Mouse (Mus musculus) left cerebral cortex, adult 8-10 months (tissue): ENCODE data around the gene Mrps6. TPM values are rescaled to one million over a fixed set of nuclear protein-coding genes. Genes with fewer than 3 reads are reported as not detected.
"Not testable (repeated sequence)": the region's sequence is repeated elsewhere in the genome, so short reads cannot be mapped to it uniquely, and the experiment has no call there.

Experiments used
- DNase-seq, 2 experiments: peaks; one replicate each; pipeline ENCODE4 v3.0.0; 2022; ENCODE audit warnings: low spot score in 2 of 2
- total RNA-seq, 4 experiments: library from RNA; stranded (reverse); gene quantifications; 2 replicates each; pipeline ENCODE4 v1.2.4; 2022

The Mrps6 gene
- total RNA-seq, 4 experiments from 2014 or later, result 41.9 to 50.8 (median 44.4) TPM

DNA sequence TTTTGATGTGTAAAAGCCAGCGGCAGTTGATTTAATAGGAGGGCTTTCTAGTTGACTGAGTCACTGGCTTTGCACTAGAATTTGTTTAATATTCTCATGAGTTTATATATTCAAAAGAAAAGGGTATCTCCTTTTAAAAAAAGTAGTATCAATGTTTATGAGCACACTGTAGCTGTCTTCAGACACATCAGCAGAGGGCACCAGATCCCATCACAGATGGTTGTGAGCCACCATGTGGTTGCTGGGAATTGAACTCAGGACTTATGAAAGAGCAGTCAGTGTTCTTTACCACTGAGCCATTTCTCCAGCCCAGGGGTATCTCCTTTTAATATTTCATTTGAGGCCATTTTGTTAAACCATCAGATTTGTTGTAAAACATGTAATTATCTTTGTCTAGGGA is 4.8 kb downstream of the Mrps6 start:
- DNase-seq, result no peak

DNA sequence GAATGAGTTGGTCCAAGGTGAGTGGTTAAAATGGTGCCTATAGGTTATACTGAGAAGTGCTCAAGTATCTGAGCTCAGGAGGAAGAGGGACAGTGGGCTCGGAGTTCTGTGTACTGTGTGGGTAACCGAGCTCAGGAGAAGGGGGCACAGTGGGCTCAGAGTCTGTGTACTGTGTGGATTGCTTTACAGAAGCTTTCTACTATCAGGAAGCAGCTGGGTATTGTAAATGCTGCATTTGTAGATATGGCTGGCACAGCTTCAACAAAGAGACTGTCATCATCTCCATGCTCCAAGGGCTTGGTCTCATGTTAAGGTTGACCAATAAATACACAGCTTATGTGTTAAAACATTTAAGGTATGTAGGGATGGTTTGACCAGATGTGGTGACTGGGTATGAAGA is 6.7 kb downstream of the Mrps6 start:
- DNase-seq, result no peak

DNA sequence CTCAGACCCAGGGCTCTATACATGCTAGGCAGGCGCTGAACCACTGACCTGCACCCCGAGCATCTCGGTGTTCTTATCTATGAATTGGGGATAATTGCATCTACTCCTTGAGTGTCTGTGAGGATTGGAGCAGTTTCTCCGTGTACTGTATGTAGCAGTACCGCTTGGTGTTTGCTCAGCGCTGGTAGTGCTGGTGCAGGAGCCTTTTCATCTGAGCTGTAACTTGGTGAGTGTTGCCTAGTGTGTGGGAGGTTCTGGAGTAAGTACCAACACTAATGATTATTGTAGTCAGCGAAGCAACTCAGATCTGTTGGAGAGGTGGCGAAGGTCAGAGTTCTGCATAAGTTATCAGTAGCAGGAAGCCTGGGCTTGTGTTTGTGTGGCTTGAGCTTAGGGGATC is 12.3 kb downstream of the Mrps6 start:
- no peak for DNase-seq

DNA sequence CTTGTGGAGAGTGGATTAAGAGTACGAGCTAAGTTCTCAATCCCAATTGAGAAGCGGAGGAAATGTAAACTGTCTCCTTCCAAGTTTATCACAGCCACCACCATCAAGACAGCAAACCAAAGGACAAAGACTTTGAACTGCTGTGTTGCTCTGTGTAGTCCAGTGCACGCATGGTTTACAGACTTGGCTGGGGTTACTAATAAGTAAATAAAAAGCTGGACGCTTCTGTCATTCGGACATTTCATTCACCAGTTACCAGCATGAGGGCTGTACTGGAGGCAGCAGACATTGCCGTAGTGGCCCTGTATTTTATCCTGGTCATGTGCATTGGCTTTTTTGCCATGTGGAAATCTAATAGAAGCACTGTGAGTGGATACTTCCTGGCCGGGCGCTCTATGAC is 18.7 kb downstream of the Mrps6 start:
- no peak for DNase-seq

DNA sequence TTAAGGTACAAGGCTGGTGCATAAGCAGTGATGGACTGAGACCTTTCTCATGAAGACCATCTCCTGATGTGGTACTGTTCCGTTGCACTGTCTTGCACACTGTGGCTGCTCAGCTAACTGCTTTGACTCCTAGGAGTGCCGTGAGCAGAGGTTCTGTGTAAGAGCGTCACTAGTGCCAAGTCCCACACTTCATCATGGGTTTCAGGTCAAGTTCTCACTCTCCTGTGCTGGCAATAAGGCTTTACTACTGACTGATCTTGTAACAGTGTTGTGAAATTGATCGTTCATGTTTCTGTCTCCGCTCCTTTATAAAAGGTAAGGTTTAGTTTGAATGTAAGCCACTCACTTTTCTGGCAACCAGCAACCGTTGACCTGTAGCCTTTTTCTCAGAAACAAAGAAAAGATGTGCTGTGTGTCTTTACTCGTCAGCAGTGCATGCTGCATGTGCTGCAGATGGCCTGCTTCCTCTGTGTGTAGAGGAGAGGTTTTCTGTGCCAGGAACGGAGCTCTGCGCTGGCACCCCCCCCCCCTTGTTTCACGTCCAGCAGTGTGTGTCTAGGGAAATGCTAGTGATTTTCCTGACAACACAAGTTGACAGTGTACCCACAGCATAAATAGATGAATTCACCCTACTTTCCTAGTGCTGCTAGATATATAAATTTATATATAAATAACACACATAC is 25.8 kb downstream of the Mrps6 start:
- no peak for DNase-seq

DNA sequence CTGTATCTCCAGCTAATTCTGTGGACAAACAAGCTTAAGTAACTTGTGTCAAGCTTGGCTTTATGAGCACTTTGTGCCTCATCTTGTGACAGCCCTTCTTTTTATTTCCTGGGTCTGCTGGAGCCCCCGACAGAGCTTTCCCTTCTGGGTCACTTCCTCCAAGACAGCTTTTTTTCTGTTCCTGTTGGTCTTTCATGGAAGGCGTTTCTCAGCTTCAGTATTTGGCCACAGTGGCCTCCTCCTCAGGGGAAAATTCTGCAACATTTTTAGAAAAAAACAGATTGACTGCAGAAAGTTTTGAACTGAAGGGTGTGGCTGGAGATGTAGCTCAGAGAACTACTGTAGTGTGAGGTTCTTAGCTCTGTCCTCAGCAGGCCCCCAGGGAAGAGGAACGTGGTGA is 31.2 kb downstream of the Mrps6 start:
- DNase-seq, result no peak

DNA sequence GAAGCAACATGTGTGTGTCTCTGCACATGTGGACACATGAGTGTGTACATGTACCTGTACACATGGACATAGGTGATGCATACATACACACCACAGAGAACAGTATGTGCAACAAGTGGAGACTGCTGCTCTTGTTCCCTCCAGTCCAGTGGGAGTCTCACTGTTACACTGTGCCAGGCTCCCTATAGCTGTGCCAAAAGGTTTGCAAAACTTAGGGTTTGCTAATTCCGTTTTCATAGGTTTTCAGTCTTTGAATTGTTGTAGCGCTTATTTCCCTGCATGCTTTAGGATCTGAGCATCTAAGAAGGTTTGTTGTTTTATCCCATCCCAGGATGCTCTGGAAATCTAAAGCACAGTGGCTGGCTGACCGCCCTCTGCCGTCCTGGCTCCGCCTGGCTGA is 33.8 kb downstream of the Mrps6 start:
- DNase-seq, result no peak

DNA sequence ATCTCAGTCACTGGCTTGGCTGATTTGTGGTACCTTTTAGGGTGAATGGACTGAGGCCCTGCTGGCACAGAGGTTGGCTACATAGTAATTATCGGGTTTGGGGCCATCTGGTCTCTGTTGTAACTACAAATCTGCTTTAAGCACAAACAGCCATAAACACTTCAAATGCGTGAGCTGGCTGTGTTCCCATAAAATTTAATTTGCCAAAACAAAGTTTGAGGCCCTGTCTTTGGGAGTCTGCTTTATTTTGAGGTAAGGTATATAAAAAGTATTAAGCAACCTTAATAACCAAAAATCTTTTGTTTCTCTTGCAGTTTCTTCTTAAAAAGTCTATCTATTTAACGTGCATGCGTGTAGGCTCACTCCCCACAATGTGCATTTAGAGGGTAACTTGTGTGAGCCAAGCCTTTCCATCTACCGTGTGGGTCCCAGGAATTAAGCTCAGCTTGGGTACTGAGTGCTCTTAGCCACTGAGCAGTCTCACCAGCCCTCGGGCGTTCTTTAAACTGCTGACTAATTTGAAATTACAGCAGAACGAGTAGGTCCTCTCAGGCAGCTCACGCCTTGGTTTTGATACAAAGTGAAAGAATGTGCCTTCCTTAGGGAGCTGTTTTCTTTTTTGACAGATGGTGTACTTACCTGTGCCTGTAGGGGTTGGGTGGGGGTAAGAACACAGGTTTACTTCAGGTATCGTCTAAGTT is 40.4 kb downstream of the Mrps6 start:
- no peak for DNase-seq

DNA sequence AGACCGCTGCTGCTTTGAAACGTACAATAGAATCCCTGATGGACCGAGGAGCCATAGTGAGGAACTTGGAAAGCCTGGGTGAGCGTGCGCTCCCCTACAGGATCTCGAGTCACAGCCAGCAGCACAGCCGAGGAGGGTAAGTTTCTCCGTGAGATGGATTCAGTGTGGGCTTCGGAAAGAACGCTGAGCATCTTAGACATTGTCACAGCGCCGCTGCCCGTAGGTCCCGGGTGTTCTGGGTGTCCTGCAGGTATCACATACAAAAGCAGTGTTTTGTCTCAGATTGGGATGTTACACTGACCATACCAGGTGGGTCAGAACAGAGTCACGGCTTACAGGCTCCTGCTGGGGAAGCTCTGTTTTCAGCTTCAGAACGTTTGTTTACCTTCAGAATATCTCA is 41.5 kb downstream of the Mrps6 start:
- no peak for DNase-seq

DNA sequence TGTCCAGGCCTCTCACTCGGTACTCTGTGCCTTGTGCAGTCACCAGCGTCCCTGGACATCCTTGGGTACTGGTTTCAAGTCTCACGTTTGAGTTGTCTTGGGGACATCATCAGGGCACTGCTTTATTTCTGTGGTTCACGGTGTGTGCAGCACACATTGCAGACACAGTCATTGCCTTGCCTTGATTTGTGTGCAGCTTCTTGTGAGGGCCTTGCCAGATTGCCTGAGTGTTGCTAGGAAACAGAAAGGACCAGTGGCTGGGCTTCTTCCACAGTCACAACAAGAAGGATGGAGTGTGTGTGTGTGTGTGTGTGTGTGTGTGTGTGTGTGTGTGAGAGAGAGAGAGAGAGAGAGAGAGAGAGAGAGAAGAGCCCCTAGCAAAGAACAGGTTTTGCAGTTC is 42.0 kb downstream of the Mrps6 start:
- DNase-seq, result peak in 1 of 2 experiments; percentile 63

DNA sequence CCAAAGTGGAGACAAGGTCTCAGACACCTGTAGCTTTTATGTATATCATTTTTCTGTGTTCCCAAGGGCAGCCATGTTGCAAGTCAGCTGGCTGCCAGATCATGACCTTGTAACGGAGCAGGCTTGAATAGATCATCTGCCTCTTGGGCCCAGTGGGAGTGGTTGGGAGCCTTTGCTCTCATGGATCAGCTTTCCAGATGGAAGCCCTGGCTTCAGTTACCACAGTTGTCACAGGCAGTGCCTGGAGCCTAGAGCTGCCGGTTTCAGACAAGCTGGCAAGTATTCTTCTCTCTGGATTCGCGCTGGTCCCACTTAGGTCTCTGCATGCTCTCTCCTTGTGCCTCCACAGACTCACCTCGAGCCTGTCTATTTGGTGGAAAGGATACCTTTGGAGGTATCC is 44.0 kb downstream of the Mrps6 start:
- no peak for DNase-seq

DNA sequence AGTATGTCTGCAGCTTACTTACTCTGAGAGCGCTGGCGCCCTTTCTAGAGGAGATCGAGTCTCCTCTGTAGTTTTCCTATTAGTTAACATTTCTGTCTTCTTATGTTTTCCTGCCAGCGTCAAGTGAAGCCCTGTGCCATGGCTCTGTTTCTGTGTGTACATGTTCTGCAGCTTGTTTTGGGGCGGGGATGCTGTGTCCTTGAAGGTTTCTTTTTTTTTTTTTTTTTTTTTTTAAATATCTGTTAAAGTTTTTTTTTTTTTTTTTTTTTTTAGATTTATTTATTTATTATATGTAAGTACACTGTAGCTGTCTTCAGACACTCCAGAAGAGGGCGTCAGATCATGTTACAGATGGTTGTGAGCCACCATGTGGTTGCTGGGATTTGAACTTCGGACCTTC is 44.9 kb downstream of the Mrps6 start:
- DNase-seq, result not testable (repeated sequence)

DNA sequence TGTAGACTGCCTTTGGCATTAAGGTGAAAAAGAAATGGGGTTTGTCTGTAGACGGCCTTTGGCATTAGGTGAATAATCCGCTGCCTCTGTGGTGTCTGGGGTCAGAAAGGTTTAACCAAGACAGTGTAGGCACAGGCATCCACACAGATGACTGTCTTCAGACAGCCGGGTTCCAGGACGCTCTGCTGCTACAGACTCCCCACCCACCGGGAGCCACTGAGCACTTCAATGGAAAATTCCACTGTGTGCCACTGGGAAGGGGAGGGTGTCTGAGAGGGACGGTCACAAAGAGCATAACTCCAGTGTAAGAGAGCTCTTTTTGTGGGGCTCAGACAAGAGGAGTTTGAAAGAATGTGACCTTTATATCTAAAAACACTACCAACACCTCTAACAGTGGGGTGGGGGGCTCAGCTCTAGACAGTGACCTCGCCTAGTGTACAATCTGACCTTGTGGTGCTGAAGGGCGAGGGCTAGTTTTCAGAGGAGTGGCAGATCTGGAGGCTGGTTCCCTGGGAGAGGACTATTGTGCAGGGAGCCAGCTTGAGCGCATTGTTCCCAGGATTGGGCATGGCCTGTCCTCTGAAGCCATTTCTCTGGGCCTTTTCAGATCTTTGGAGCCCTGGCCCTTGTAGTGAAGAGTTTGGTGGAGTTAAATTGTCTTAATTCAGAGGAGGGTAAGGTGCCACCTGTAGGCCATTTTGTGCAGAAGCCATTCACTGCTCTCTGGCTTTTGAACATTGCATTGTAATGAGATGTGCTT is 45.7 kb downstream of the Mrps6 start:
- DNase-seq, result no peak

DNA sequence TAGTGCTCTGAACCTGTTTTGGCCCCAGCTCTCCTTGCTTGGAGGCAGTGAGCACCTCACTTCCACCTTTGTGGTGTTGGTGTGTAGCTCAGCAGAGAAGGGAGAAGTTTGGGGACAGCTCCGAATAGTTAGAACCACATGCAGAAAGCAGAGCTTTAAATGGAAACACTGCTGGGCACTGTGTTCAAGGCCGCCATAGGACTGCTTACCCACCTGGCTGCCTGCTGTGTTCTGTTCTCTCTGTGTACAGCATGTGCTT is 46.2 kb downstream of the Mrps6 start:
- DNase-seq, result no peak

DNA sequence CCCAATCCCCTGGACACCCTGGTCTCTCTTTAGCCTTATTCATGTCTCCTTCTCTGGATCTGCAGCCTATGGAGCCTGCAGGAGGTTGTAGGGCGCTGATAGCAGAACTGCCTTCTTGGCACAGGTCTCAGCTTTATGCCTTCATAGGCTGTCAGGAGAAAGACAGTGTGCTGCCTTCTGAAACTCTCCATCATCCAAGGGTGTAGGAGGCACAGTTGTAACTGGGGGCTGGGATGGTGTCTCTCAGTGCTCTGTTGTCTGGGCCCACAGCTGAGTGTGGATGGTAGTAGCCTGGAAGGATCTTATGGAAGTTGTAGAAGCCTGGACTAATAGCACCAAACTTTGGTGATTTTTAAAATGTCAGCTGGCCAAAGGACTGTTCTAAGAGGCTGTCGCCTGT is 46.9 kb downstream of the Mrps6 start:
- no peak for DNase-seq

DNA sequence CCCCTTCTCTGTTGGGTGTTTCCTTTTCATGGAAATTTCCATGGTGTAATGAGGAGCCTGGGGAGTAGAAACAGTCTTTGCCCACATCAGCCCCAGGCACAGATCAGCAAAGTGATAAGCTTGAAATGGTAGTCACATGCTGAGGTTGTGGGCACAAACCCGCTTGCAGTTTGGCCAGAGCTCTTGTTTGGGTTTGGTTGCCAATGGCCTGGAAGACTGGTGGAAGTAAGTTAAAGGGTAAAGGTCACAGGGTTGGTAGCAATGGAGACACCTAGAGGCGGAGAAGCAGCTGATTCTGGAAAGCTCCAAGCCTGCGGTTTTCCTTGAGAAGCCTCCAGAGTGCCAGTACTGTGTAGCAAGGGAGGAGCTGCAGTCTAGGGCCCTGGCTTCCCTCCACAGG is 47.6 kb downstream of the Mrps6 start:
- no peak for DNase-seq

DNA sequence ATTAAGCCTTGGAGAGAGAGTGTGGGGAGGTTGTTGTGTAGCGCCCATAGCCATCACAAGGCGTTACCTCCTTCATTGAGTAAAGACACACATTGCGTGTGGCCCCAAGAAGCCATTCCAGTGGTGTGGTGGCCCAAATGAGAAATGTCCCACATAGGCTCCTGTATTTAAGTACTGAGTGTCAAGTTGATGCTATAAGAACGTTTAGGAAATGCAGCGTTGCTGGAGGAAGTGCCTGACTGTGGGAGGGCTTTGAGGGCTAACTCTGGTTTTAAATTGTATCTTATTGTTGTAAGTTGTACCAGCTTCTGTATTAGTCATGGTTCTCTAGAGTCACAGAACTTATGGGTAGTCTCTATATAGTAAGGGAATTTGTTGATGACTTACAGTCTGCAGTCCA is 49.3 kb downstream of the Mrps6 start:
- DNase-seq, result no peak

DNA sequence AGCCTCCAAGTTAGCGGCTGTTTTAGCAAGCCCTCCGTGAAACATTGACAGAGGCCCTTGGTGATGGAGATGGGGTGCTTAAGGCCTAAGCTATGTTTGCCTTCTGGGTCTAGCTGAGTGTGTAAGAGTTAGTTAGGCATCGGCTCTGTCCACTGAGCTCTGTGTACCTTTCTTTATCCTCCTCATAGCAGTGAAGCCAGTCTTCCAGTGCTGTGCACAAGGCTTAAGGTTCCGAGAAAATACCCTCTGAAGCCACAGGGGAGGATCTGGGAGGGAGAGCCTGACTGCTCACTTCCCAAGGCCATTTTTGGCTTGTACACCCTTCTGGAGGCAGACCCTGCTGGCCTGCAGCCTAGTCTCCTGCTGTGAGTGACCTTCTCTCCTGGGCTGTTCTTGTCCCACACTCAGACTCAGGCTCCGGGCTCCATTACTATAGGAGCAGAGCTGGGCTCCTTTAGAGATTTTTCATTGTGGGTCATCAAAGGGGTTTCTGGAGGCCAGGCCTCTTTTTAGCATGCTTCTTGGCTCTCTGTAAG is 56.7 kb downstream of the Mrps6 start:
- DNase-seq, result no peak

DNA sequence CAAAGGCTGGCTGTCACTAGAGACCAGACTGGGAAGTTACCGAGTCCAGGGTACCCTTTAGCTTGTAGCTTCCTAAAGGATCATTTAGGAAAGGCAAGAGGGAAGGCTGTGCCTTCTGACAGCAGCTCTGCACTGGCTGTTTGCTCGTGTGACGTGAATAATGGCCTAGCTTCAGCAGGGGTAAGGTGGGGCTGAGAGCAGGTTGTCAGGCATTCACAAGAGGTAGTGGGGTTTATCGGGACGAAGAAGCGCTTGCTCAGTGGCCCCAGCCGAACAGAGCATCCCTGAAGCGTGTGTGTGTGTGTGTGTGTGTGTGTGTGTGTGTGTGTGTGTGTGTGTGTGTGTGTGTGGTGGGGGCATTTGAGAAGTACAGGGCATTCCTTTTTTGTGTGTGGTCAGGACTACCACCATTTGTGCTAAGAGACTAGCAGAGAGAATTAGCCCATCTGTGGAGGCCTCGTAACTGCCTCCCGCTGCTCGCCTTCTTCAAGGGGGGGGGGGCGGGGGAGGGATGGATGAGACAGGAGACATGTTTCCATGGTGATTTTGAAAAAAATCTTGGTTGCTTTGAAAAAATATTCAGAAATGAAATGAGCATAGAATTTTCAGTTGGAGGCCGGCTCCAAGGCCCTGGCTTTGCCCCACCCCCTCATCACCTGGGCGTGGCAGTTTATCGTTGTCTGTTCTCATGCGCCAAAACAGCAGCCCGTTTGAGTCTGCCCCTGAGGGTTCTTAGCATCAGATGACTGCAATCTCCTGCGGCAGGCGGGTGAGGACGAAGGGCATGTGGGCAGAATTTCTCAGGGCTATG is 57.7 kb downstream of the Mrps6 start:
- peak; percentile 45 to 68 for DNase-seq

DNA sequence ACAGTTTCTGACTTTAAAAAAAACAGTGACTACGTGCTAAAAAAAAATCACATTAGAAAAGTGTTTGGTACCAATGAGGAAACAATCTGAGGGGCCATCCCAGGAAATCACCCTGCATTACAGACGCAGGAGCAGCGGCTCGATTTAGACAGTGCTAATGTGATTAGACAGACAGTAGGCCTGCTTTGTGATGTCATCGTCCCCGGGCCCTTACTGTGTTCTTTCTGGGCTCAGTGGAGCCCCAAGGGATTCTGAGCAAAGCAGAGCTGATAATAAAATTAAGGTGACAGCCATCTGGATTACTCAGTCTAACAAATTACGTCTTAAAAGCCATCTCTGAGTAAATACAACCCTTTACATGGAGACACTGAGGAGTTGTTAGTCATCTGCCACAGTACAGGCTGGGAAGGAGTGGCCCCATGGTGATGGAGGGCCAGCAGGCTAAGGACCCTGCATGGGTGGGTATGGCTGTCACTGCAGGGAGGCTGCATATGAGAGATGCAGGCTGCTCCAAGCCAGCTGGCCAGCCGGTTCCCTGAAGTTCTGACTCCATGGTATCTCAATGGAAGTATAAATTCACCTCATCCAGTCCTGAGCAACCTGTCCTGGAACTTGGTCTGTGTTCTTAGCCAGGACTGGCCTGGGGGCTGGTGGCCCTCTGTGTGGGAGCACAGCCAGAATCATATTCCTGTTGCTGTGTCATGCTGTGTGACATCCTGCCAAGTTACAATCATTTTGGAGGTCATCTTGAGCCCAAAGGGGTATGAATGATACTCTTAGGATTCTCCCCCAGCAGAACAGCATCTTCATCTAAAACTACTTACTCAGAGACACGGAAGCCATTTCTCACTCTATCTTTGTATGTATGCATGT is 59.5 kb downstream of the Mrps6 start:
- no peak for DNase-seq

DNA sequence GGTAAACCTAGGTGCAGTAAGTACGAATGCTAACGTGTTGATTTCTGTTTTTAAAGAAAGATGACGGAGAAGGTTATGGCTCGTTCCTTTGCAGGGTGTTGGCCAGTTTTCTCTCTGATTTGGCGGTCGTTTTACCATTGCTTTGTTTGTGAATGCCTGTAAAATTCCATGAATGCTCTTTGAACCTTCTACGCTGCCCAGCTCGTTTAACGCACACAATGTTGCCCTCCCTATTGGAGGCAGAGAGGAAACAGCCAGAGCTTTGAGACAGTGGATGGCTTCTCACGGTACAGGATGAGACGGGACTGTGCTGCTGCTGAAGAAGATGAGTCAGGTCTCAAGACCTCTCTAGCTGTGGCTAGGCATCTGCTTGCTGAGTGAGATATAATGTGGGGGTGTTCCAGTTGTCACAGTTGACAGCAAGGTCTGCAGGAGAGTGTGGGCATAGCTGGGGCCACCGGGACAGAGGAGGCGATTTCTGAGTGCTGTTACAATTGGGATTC is 61.0 kb downstream of the Mrps6 start:
- DNase-seq, result no peak
